Mouse (Mus musculus) regulatory T cell (primary cell): ENCODE measurements at regions not wholly inside any gene's neighbourhood (a gene's known extent, or its start where the extent isn't known, plus 50 kb on each side); places are given as distances from the start of the nearest gene placed in this dataset.
"Not testable (repeated sequence)": the region's sequence is repeated elsewhere in the genome, so short reads cannot be mapped to it uniquely, and the experiment has no call there.

Experiments used
- in situ Hi-C: fragments of 300-600 bp; cut with MboI, MseI; formaldehyde crosslinking; loops from one replicate; pipeline ENCODE4 v1.15.1; 2025; ENCODE audit warnings: high pct_unique_total_duplicates

GRCm38 (mm10) chr16:79312702-79313101, 221.8 kb upstream of the Tmprss15 start:
- in situ Hi-C loops, result no loop called here

- in situ Hi-C loops, result no loop called here
Measured at GRCm38 (mm10) chr16:79308541-79308940, 217.6 kb upstream of the Tmprss15 start.

- in situ Hi-C loops, result not testable (repeated sequence)
Measured at GRCm38 (mm10) chr16:79296621-79297020, 205.7 kb upstream of the Tmprss15 start.

GRCm38 (mm10) chr16:79279006-79279405, 188.1 kb upstream of the Tmprss15 start:
- in situ Hi-C loops, result no loop called here

GRCm38 (mm10) chr16:79256525-79256924, 165.6 kb upstream of the Tmprss15 start:
- in situ Hi-C loops, result no loop called here

GRCm38 (mm10) chr16:79256084-79256483, 165.2 kb upstream of the Tmprss15 start:
- in situ Hi-C loops, result no loop called here

GRCm38 (mm10) chr16:79240857-79241491, 150.1 kb upstream of the Tmprss15 start:
- in situ Hi-C loops, result no loop called here

- in situ Hi-C loops, result no loop called here
Measured at GRCm38 (mm10) chr16:79240191-79240590, 149.3 kb upstream of the Tmprss15 start.

GRCm38 (mm10) chr16:79191196-79191595, 100.3 kb upstream of the Tmprss15 start:
- in situ Hi-C loops, result no loop called here

GRCm38 (mm10) chr16:79186471-79186870, 95.6 kb upstream of the Tmprss15 start:
- in situ Hi-C loops, result no loop called here

- in situ Hi-C loops, result no loop called here
Measured at GRCm38 (mm10) chr16:79182474-79182873, 91.6 kb upstream of the Tmprss15 start.

GRCm38 (mm10) chr16:79177299-79177999, 86.6 kb upstream of the Tmprss15 start:
- in situ Hi-C loops, result no loop called here

- in situ Hi-C loops, result no loop called here
Measured at GRCm38 (mm10) chr16:79176832-79177243, 85.9 kb upstream of the Tmprss15 start.

- in situ Hi-C loops, result no loop called here
Measured at GRCm38 (mm10) chr16:79168193-79168592, 77.3 kb upstream of the Tmprss15 start.

GRCm38 (mm10) chr16:79142813-79143212, 51.9 kb upstream of the Tmprss15 start:
- in situ Hi-C loops, result no loop called here
